Mouse (Mus musculus): ENCODE measurements at regions not wholly inside any gene's neighbourhood (a gene's known extent, or its start where the extent isn't known, plus 50 kb on each side); places are given as distances from the start of the nearest gene placed in this dataset.

GRCm38 (mm10) chr13:35388380-35388779 lies 271.3 kb upstream of the Cdyl start:
- DNase-seq = no peak

GRCm38 (mm10) chr13:35389781-35390525 lies 269.7 kb upstream of the Cdyl start:
- DNase-seq = no peak

GRCm38 (mm10) chr13:35390526-35390880 lies 269.1 kb upstream of the Cdyl start:
- DNase-seq = no peak

GRCm38 (mm10) chr13:35392167-35392566 lies 267.5 kb upstream of the Cdyl start:
- no peak for DNase-seq

- no peak for DNase-seq
Observed at GRCm38 (mm10) chr13:35395192-35395591, 264.4 kb upstream of the Cdyl start.

- no peak for DNase-seq
Observed at GRCm38 (mm10) chr13:35395630-35396029, 264.0 kb upstream of the Cdyl start.

- no peak for DNase-seq
Observed at GRCm38 (mm10) chr13:35397166-35397565, 262.5 kb upstream of the Cdyl start.

GRCm38 (mm10) chr13:35398192-35398591 lies 261.4 kb upstream of the Cdyl start:
- DNase-seq = no peak

- no peak for DNase-seq
Observed at GRCm38 (mm10) chr13:35402856-35403255, 256.8 kb upstream of the Cdyl start.

GRCm38 (mm10) chr13:35404428-35404827 lies 255.2 kb upstream of the Cdyl start:
- DNase-seq = no peak

- DNase-seq = no peak
Observed at GRCm38 (mm10) chr13:35405384-35405783, 254.2 kb upstream of the Cdyl start.

- DNase-seq = no peak
Observed at GRCm38 (mm10) chr13:35417500-35417899, 242.1 kb upstream of the Cdyl start.

GRCm38 (mm10) chr13:35420076-35420475 lies 239.6 kb upstream of the Cdyl start:
- DNase-seq = no peak

- no peak for DNase-seq
Observed at GRCm38 (mm10) chr13:35426061-35426460, 233.6 kb upstream of the Cdyl start.

GRCm38 (mm10) chr13:35435173-35435572 lies 224.5 kb upstream of the Cdyl start:
- no peak for DNase-seq

GRCm38 (mm10) chr13:35447661-35448060 lies 212.0 kb upstream of the Cdyl start:
- DNase-seq = no peak

- no peak for DNase-seq
Observed at GRCm38 (mm10) chr13:35452420-35452819, 207.2 kb upstream of the Cdyl start.

GRCm38 (mm10) chr13:35453222-35453914 lies 206.3 kb upstream of the Cdyl start:
- DNase-seq = peak; percentile 6

GRCm38 (mm10) chr13:35460051-35460450 lies 199.6 kb upstream of the Cdyl start:
- DNase-seq = no peak

- DNase-seq = no peak
Observed at GRCm38 (mm10) chr13:35463231-35463630, 196.4 kb upstream of the Cdyl start.

- no peak for DNase-seq
Observed at GRCm38 (mm10) chr13:35463850-35464249, 195.8 kb upstream of the Cdyl start.

- no peak for DNase-seq
Observed at GRCm38 (mm10) chr13:35469361-35470198, 190.1 kb upstream of the Cdyl start.

- DNase-seq = no peak
Observed at GRCm38 (mm10) chr13:35478226-35478625, 181.4 kb upstream of the Cdyl start.

GRCm38 (mm10) chr13:35482340-35482739 lies 177.3 kb upstream of the Cdyl start:
- DNase-seq = no peak
